Mouse (Mus musculus) CD4-positive, CD25-positive, alpha-beta regulatory T cell (primary cell): Measurements from ENCODE around the gene Mbd5. TPM values are rescaled to one million over a fixed set of nuclear protein-coding genes. Genes with fewer than 3 reads are reported as not detected.

Experiments
- polyA plus RNA-seq: library from polyadenylated mRNA; unstranded; fragments of 100-300 nt; shearing (Covaris generic); gene quantifications from one replicate; pipeline ENCODE4 v1.2.1, GENCODE M21; 2017

Mbd5 gene
- 40.0 TPM for polyA plus RNA-seq

GRCm38 (mm10) chr2:48948841-48949584 lies at the start of gene Mbd5:
Mbd5 (plus strand) TSS chr2:48949508.

GRCm38 (mm10) chr2:48950252-48950315 lies 776 bp downstream of the Mbd5 start, which contains the start of gene Orc4:
Orc4 (minus strand) TSS chr2:48950277.

Other genes starting within 250 kb of the Mbd5 start
- 4.2 TPM for gene Acvr2a, start 135.4 kb upstream of the Mbd5 start, polyA plus RNA-seq
- gene Orc4, start 769 bp downstream of the Mbd5 start, polyA plus RNA-seq, result 120 TPM